Mouse (Mus musculus): ENCODE results near the gene Gm34653.
A peak's percentile ranks its signal among the peaks of the same experiment; 100 is the strongest.
"Not testable (repeated sequence)": the region's sequence is repeated elsewhere in the genome, so short reads cannot be mapped to it uniquely, and the experiment has no call there.

The Gm34653 gene

GRCm38 (mm10) chr2:34818492-34818891 lies 14.3 kb upstream of the Gm34653 start:
- DNase-seq (ENCODE audit: low spot score in 2 of 2), result no peak

- peak; percentile 88 to 92 for DNase-seq (ENCODE audit: low spot score in 2 of 2)
Observed at GRCm38 (mm10) chr2:34825827-34826459, 6.9 kb upstream of the Gm34653 start, which contains the start of gene Fbxw2. TSS of gene Fbxw2 (minus strand) at chr2:34826311.

- DNase-seq (ENCODE audit: low spot score in 2 of 2), result no peak
Observed at GRCm38 (mm10) chr2:34826460-34827231, 6.2 kb upstream of the Gm34653 start.

- no peak for DNase-seq (ENCODE audit: low spot score in 2 of 2)
Observed at GRCm38 (mm10) chr2:34827591-34827990, 5.2 kb upstream of the Gm34653 start.

GRCm38 (mm10) chr2:34828026-34828425 lies 4.8 kb upstream of the Gm34653 start:
- no peak for DNase-seq (ENCODE audit: low spot score in 2 of 2)

GRCm38 (mm10) chr2:34830066-34830465 lies 2.7 kb upstream of the Gm34653 start:
- not testable (repeated sequence) for DNase-seq (ENCODE audit: low spot score in 2 of 2)

GRCm38 (mm10) chr2:34833624-34834023 lies 817 bp downstream of the Gm34653 start:
- DNase-seq (ENCODE audit: low spot score in 2 of 2), result no peak

- DNase-seq (ENCODE audit: low spot score in 2 of 2), result no peak
Observed at GRCm38 (mm10) chr2:34835669-34836068, 2.9 kb downstream of the Gm34653 start.

GRCm38 (mm10) chr2:34840143-34840542 lies 7.3 kb downstream of the Gm34653 start:
- not testable (repeated sequence) for DNase-seq (ENCODE audit: low spot score in 2 of 2)

GRCm38 (mm10) chr2:34841706-34842105 lies 8.9 kb downstream of the Gm34653 start:
- no peak for DNase-seq (ENCODE audit: low spot score in 2 of 2)

GRCm38 (mm10) chr2:34843211-34843939 lies 10.6 kb downstream of the Gm34653 start:
- no peak for DNase-seq (ENCODE audit: low spot score in 2 of 2)

GRCm38 (mm10) chr2:34847702-34848101 lies 14.9 kb downstream of the Gm34653 start:
- no peak for DNase-seq (ENCODE audit: low spot score in 2 of 2)

- no peak for DNase-seq (ENCODE audit: low spot score in 2 of 2)
Observed at GRCm38 (mm10) chr2:34855265-34855664, 22.5 kb downstream of the Gm34653 start.

GRCm38 (mm10) chr2:34857728-34858127 lies 24.9 kb downstream of the Gm34653 start:
- no peak for DNase-seq (ENCODE audit: low spot score in 2 of 2)

GRCm38 (mm10) chr2:34869680-34870079 lies 36.9 kb downstream of the Gm34653 start:
- DNase-seq (ENCODE audit: low spot score in 2 of 2), result no peak

GRCm38 (mm10) chr2:34870520-34871474 lies 38.0 kb downstream of the Gm34653 start:
- DNase-seq (ENCODE audit: low spot score in 2 of 2), result peak; percentile 91 to 93

GRCm38 (mm10) chr2:34874271-34874670 lies 41.5 kb downstream of the Gm34653 start, which contains the start of gene Cutal:
TSS of gene Cutal (plus strand) at chr2:34874396.
- no peak for DNase-seq (ENCODE audit: low spot score in 2 of 2)

- DNase-seq (ENCODE audit: low spot score in 2 of 2), result no peak
Observed at GRCm38 (mm10) chr2:34874816-34875345, 42.1 kb downstream of the Gm34653 start, which contains the start of gene Psmd5. TSS of gene Psmd5 (minus strand) at chr2:34874968.

- DNase-seq (ENCODE audit: low spot score in 2 of 2), result no peak
Observed at GRCm38 (mm10) chr2:34880054-34880453, 47.2 kb downstream of the Gm34653 start.

- DNase-seq (ENCODE audit: low spot score in 2 of 2), result no peak
Observed at GRCm38 (mm10) chr2:34882757-34883156, 50.0 kb downstream of the Gm34653 start.

- DNase-seq (ENCODE audit: low spot score in 2 of 2), result no peak
Observed at GRCm38 (mm10) chr2:34883190-34883589, 50.4 kb downstream of the Gm34653 start.
